Mouse (Mus musculus) cerebellum, adult 8-10 months (tissue): Measurements from ENCODE around the gene Adck1.
"Not testable (repeated sequence)": the region's sequence is repeated elsewhere in the genome, so short reads cannot be mapped to it uniquely, and the experiment has no call there.

ENCODE experiments used
- DNase-seq: peaks from one replicate; pipeline ENCODE4 v3.0.0; 2022

The Adck1 gene

GRCm38 (mm10) chr12:88428735-88429134 lies 68.4 kb downstream of the Adck1 start:
- DNase-seq, result no peak

GRCm38 (mm10) chr12:88432277-88432676 lies 71.9 kb downstream of the Adck1 start:
- no peak for DNase-seq

- DNase-seq, result no peak
These were observed 72.8 kb downstream of the Adck1 start for GRCm38 (mm10) chr12:88433171-88433570.

GRCm38 (mm10) chr12:88436962-88437750 lies 76.8 kb downstream of the Adck1 start:
- DNase-seq, result no peak

- no peak for DNase-seq
These were observed 81.8 kb downstream of the Adck1 start for GRCm38 (mm10) chr12:88441922-88442809.

GRCm38 (mm10) chr12:88444040-88444439 lies 83.7 kb downstream of the Adck1 start:
- DNase-seq, result no peak

- no peak for DNase-seq
These were observed 85.1 kb downstream of the Adck1 start for GRCm38 (mm10) chr12:88445471-88445870.

GRCm38 (mm10) chr12:88450658-88451563 lies 90.6 kb downstream of the Adck1 start:
- no peak for DNase-seq

GRCm38 (mm10) chr12:88454701-88455410 lies 94.5 kb downstream of the Adck1 start:
- no peak for DNase-seq

- no peak for DNase-seq
These were observed 96.7 kb downstream of the Adck1 start for GRCm38 (mm10) chr12:88457021-88457420.

GRCm38 (mm10) chr12:88458936-88459335 lies 98.6 kb downstream of the Adck1 start:
- DNase-seq, result no peak

- DNase-seq, result no peak
These were observed 99.1 kb downstream of the Adck1 start for GRCm38 (mm10) chr12:88459461-88459860.

GRCm38 (mm10) chr12:88461026-88461425 lies 100.7 kb downstream of the Adck1 start:
- no peak for DNase-seq

- DNase-seq, result no peak
These were observed 103.4 kb downstream of the Adck1 start for GRCm38 (mm10) chr12:88463588-88464290.

- DNase-seq, result no peak
These were observed 106.4 kb downstream of the Adck1 start for GRCm38 (mm10) chr12:88466801-88467200.

- DNase-seq, result no peak
These were observed 106.9 kb downstream of the Adck1 start for GRCm38 (mm10) chr12:88467257-88467656.

GRCm38 (mm10) chr12:88467935-88468465 lies 107.6 kb downstream of the Adck1 start:
- DNase-seq, result no peak

- DNase-seq, result no peak
These were observed 108.3 kb downstream of the Adck1 start for GRCm38 (mm10) chr12:88468691-88469090.

- not testable (repeated sequence) for DNase-seq
These were observed 111.5 kb downstream of the Adck1 start for GRCm38 (mm10) chr12:88471884-88472283.

GRCm38 (mm10) chr12:88472832-88473231 lies 112.5 kb downstream of the Adck1 start:
- no peak for DNase-seq

GRCm38 (mm10) chr12:88473796-88474195 lies 113.4 kb downstream of the Adck1 start:
- DNase-seq, result no peak
